Mouse (Mus musculus) ES-Bruce4 (cell line): ENCODE results near the gene Plet1. TPM values are rescaled to one million over a fixed set of nuclear protein-coding genes. Genes with fewer than 3 reads are reported as not detected.

Source experiments
- H3K27ac ChIP-seq: 2 replicates; pipeline ENCODE4 v1.5.1; 2012; ENCODE audit warnings: low read length, inconsistent platforms; ENCODE audit not compliant: insufficient read depth
- H3K27me3 ChIP-seq: 2 replicates; pipeline ENCODE4 v1.6.1; 2012; ENCODE audit warnings: mild to moderate bottlenecking, low read length, inconsistent platforms; ENCODE audit not compliant: control insufficient read depth, poor library complexity, insufficient read depth, severe bottlenecking
- H3K36me3 ChIP-seq: 2 replicates; pipeline ENCODE4 v1.6.1; 2012; ENCODE audit warnings: inconsistent platforms, mild to moderate bottlenecking, low read length, moderate library complexity; ENCODE audit not compliant: control insufficient read depth, poor library complexity, insufficient read depth, severe bottlenecking
- H3K4me1 ChIP-seq: one replicate; pipeline ENCODE4 v1.8.1; 2011; ENCODE audit warnings: low read length; ENCODE audit not compliant: control insufficient read depth, insufficient read depth
- H3K4me3 ChIP-seq: 2 replicates; pipeline ENCODE4 v1.5.1; 2011; ENCODE audit warnings: low read depth, mild to moderate bottlenecking, low read length
- H3K9ac ChIP-seq: 2 replicates; pipeline ENCODE4 v1.6.1; 2012; ENCODE audit warnings: low read depth, mild to moderate bottlenecking, inconsistent platforms; ENCODE audit not compliant: poor library complexity, severe bottlenecking
- H3K9me3 ChIP-seq: replicated peaks from 2 replicates; pipeline ENCODE4 v1.6.1; 2012; ENCODE audit warnings: mild to moderate bottlenecking, low read length, inconsistent platforms; ENCODE audit not compliant: control insufficient read depth, poor library complexity, insufficient read depth, severe bottlenecking
- CTCF ChIP-seq: IDR thresholded peaks from one replicate; pipeline ENCODE4 v1.8.1; 2011; ENCODE audit warnings: low read depth, low read length
- EP300 ChIP-seq: IDR thresholded peaks from 2 replicates; pipeline ENCODE4 v1.6.1; 2011; ENCODE audit warnings: low read depth, low read length; ENCODE audit not compliant: insufficient read depth
- POLR2A ChIP-seq: IDR thresholded peaks from one replicate; pipeline ENCODE4 v1.8.1; 2011; ENCODE audit warnings: low read length; ENCODE audit not compliant: insufficient read depth
- polyA plus RNA-seq: library from polyadenylated mRNA; stranded (reverse); fragments of >200 nt; gene quantifications from 2 replicates; pipeline ENCODE4 v1.2.4, GENCODE M21; 2011; ENCODE audit warnings: low read depth; ENCODE audit not compliant: missing spikeins, insufficient read depth, insufficient read length

The Plet1 gene
- polyA plus RNA-seq, 1 experiment: 22.7 TPM

DNA sequence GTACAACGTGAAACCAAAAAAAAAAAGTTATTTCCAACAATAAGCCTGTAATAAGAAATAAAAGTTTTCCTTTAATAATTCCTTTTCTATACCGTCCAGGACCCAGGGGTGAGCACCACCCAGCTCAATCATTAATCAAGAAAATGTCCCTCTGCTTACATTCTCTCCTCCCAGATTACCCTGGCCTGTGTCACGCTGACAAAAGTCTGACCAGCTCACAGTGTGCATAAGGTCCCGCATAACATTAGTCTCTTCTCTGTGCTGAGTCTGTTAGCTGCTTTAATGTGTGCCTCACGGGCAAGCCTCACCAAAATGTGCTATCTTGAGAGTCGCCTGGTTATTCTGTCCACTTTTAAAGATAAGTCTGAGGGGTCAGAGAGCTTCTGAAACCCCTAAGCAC is 11.1 kb downstream of the Plet1 start:
- Histone ChIP-seq H3K27me3 (no peaks in the 10 kb centered on the region), H3K9me3 (no peaks in the 10 kb centered on the region), H3K4me1 (no peaks in the 10 kb centered on the region), H3K27ac (no peak overlapping the region), H3K9ac (no peak overlapping the region), H3K4me3 (no peak overlapping the region), H3K36me3 (no peaks in the 10 kb centered on the region)
- TF ChIP-seq CTCF (no peak), EP300 (no peak), POLR2A (no peak)

DNA sequence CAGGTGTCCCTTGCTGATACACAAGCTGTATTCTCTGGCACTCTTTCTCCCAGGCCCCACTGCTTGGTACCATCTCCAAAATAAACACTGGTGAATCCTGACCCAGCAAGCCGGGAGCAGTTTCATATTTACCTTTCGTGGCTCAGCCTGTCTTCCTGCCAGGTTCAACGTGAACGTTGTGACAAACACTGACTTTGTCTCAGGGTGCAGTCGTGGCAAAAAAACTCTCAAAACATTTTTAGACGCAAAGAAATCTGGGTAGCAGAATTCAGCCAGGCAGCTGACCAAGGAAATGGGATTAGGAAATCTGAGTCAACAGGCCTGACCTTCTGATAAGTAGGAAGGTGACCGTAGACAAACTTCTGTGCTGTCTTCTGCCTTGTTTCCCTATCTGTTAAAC is 13.2 kb downstream of the Plet1 start:
- H3K36me3 ChIP-seq: no peaks in the 10 kb centered on the region
- no peak overlapping the region for H3K9ac ChIP-seq
- H3K27ac ChIP-seq: no peak overlapping the region
- H3K4me1 ChIP-seq: no peaks in the 10 kb centered on the region
- TF ChIP-seq POLR2A: no peak
- TF ChIP-seq CTCF: no peak
- no peak for TF ChIP-seq EP300
- no peak overlapping the region for H3K4me3 ChIP-seq
- H3K9me3 ChIP-seq: no peaks in the 10 kb centered on the region
- no peaks in the 10 kb centered on the region for H3K27me3 ChIP-seq

DNA sequence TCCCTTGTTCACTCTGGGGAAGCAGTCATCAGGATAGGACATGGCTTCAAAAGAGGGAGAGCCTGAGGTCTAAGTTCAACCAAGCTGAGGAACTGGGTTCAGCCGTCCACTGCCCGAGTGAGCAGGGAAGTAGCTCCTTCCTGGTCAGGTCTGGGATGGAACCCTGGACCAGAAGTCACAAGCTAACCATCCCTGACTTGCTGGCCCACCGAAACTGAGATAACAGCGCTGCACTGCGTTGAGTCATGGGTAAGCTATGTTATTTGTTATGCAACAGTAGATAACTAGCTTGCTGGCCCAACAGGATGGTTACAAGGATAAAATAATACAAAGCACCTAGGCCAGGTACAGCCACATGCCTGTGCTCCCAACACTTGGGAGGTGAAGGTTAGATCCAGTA is 21.1 kb downstream of the Plet1 start:
- H3K9ac ChIP-seq: no peak overlapping the region
- no peak overlapping the region for H3K27ac ChIP-seq
- H3K4me1 ChIP-seq: peaks cover 2% of the 10 kb centered on the region
- H3K27me3 ChIP-seq: no peaks in the 10 kb centered on the region
- no peaks in the 10 kb centered on the region for H3K9me3 ChIP-seq
- H3K4me3 ChIP-seq: no peak overlapping the region
- no peaks in the 10 kb centered on the region for H3K36me3 ChIP-seq
- TF ChIP-seq POLR2A: no peak
- TF ChIP-seq EP300: no peak
- no peak for TF ChIP-seq CTCF

DNA sequence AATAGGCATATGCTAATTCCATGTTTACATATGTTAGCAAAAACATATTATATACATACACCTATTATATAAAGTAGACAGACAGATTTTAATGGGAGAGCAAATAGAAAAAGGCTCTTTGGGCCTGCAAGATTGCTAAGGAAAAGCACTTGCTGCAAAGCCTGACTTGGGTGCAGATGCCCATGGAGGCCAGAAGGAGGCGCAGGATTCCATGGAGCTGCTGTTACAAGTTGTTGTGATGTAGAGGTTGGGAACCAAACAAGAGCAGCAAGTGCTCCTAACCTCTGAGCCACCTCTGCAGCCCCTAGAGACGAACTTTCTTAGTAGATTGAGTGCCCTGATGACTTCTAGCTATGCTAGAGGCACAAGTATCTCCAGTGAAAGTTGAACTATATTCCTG is 24.5 kb downstream of the Plet1 start:
- Histone ChIP-seq H3K9ac (no peak overlapping the region), H3K4me1 (no peaks in the 10 kb centered on the region), H3K9me3 (no peaks in the 10 kb centered on the region), H3K4me3 (no peak overlapping the region), H3K36me3 (no peaks in the 10 kb centered on the region; the same call in 1 of the 2 replicates), H3K27me3 (no peaks in the 10 kb centered on the region), H3K27ac (no peak overlapping the region)
- TF ChIP-seq EP300 (no peak), CTCF (peak; percentile 81), POLR2A (no peak)

DNA sequence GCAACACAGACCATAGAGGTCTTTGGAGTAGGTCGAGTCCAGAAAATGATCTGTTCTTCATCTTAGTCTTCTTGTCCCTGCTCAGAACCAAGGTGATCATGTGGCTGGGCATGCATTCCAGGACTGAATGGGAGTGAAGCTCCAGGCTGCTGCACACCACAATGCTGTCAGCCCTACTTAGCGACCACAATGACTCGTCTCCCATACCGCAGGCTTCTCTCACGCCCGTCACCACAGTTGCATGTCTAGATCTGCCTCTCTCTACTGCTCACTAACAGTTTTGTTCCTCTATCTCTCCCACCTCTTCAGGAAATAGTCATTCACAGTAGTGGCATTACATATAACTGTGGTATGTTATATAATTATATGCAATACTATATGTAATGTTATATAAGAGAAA is 26.4 kb downstream of the Plet1 start:
- no peaks in the 10 kb centered on the region; the same call in 1 of the 2 replicates for H3K36me3 ChIP-seq
- no peaks in the 10 kb centered on the region for H3K27me3 ChIP-seq
- no peak overlapping the region for H3K4me3 ChIP-seq
- no peak overlapping the region for H3K9ac ChIP-seq
- H3K4me1 ChIP-seq: no peaks in the 10 kb centered on the region
- no peak overlapping the region for H3K27ac ChIP-seq
- no peak for TF ChIP-seq CTCF
- no peak for TF ChIP-seq EP300
- no peak for TF ChIP-seq POLR2A
- no peaks in the 10 kb centered on the region for H3K9me3 ChIP-seq

DNA sequence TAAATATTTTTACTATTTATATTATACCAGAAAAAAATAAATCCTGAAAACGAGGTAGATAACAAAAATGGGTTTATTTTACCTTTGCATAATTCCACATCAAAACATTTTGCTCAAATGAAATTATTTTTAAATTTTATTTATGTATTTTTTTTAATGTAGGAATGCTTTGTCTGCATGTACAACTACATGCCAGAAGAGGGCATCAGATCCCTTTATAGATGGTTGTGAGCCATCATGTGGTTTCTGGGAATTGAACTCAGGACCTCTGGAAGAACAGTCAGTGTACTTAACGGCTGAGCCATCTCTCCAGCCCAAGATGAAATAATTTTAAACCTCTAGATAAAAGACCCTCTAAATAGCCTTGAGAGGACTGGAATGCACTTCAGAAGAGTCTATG is 27.2 kb downstream of the Plet1 start:
- H3K9ac ChIP-seq: no peak overlapping the region
- no peaks in the 10 kb centered on the region for H3K9me3 ChIP-seq
- no peaks in the 10 kb centered on the region for H3K4me1 ChIP-seq
- H3K4me3 ChIP-seq: no peak overlapping the region
- no peaks in the 10 kb centered on the region; the same call in 1 of the 2 replicates for H3K36me3 ChIP-seq
- no peak overlapping the region for H3K27ac ChIP-seq
- H3K27me3 ChIP-seq: no peaks in the 10 kb centered on the region
- TF ChIP-seq POLR2A (no peak), CTCF (no peak), EP300 (no peak)
